Mouse (Mus musculus): ENCODE data around the gene Fbxl2. TPM values are rescaled to one million over a fixed set of nuclear protein-coding genes. Genes with fewer than 3 reads are reported as not detected.

Fbxl2 gene
- polyA plus RNA-seq, 1 experiment from 2014 or later, result 1.3 TPM

- Histone ChIP-seq H3K27me3 (replicated peaks) (no peaks in the 10 kb centered on the region), H3K4me2 (peak overlapping the region; percentile 75), H3K4me1 (peaks cover 65% of the 10 kb centered on the region), H3K27ac (peak overlapping the region; percentile 99), H3K4me3 (peak overlapping the region; percentile 66), H3K36me3 (peaks cover 95% of the 10 kb centered on the region), H3K9ac (peak overlapping the region; percentile 80), H3K9me3 (replicated peaks) (no peaks in the 10 kb centered on the region)
- ATAC-seq, result peak; percentile 99
- 29% methylated on average over 7 of the region's 7 CpGs for WGBS (ENCODE audit: insufficient replicate concordance)
Observed at GRCm38 (mm10) chr9:113968967-113969366, 77.0 kb downstream of the Fbxl2 start.

DNA sequence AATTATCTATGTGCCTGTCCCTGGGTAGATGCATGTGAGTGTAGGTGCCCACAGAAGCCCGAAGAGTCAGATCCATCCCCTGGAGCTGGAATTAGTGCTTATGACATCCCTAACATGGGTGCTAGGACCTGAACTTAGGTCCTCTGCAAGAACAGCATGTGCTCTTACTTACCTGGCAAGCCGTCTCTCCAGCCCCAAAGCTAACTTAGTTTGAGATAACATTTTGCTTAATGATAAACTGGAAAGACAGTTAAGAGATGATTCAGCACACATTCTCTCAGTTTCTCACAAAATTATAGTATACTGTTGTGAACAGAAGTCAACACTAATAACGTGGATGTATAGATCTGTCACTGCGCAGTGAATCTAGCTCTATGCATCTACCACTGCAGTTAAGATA, 79.2 kb downstream of the Fbxl2 start:
- no peak overlapping the region for H3K4me2 ChIP-seq
- H3K9me3 ChIP-seq (replicated peaks), result no peaks in the 10 kb centered on the region
- no peaks in the 10 kb centered on the region for H3K27me3 ChIP-seq (replicated peaks)
- ATAC-seq, result no peak
- peak overlapping the region; percentile 65; the same call in 1 of the 2 replicates for H3K9ac ChIP-seq
- 67% methylated on average over 4 of the region's 4 CpGs for WGBS (ENCODE audit: insufficient replicate concordance)
- peaks cover 96% of the 10 kb centered on the region for H3K36me3 ChIP-seq
- H3K27ac ChIP-seq, result peak overlapping the region; percentile 99
- peaks cover 71% of the 10 kb centered on the region for H3K4me1 ChIP-seq
- H3K4me3 ChIP-seq, result no peak overlapping the region

DNA sequence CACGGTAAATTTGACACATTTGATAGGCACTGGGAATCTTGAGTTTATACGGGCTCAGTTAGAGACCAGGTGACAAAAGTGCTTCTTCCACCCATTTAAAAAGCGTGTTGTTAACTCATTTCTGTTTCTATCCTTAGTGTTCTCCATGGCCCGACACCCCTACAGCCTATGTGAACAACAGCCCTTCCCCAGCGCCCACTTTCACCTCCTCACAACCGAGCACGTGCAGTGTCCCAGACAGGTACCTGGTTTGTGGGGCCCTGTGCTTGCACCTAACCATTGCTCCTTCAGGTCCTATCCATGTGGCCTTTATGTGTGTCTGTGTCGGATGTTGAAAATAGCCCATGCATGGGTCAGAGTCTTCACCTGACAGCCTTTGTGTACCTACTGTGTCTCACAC, 81.6 kb downstream of the Fbxl2 start:
- H3K27me3 ChIP-seq (replicated peaks), result no peaks in the 10 kb centered on the region
- WGBS (ENCODE audit: insufficient replicate concordance), result 89% methylated on average over 8 of the region's 8 CpGs
- H3K36me3 ChIP-seq, result peaks cover 96% of the 10 kb centered on the region
- H3K4me2 ChIP-seq, result no peak overlapping the region
- H3K4me1 ChIP-seq, result peaks cover 48% of the 10 kb centered on the region
- H3K4me3 ChIP-seq, result no peak overlapping the region
- H3K27ac ChIP-seq, result peak overlapping the region; percentile 15; the same call in 1 of the 2 replicates
- H3K9me3 ChIP-seq (replicated peaks), result no peaks in the 10 kb centered on the region
- ATAC-seq, result no peak
- H3K9ac ChIP-seq, result no peak overlapping the region

GRCm38 (mm10) chr9:113963718-113964117, 82.3 kb downstream of the Fbxl2 start:
- ATAC-seq, result no peak
- Histone ChIP-seq H3K27ac (no peak overlapping the region), H3K4me3 (no peak overlapping the region)

GRCm38 (mm10) chr9:113957777-113958176, 88.2 kb downstream of the Fbxl2 start:
- Histone ChIP-seq H3K36me3 (peaks cover 92% of the 10 kb centered on the region), H3K27me3 (replicated peaks) (no peaks in the 10 kb centered on the region), H3K4me3 (no peak overlapping the region), H3K9me3 (replicated peaks) (no peaks in the 10 kb centered on the region), H3K27ac (no peak overlapping the region), H3K4me1 (peaks cover 5% of the 10 kb centered on the region), H3K4me2 (no peak overlapping the region), H3K9ac (no peak overlapping the region)
- ATAC-seq, result peak; percentile 50
- WGBS (ENCODE audit: insufficient replicate concordance), result 81% methylated on average over 4 of the region's 4 CpGs

More at GRCm38 (mm10) chr9:113963718-113964117, 82.3 kb downstream of the Fbxl2 start:
- Histone ChIP-seq H3K27me3 (replicated peaks) (no peaks in the 10 kb centered on the region), H3K4me2 (no peak overlapping the region), H3K9me3 (replicated peaks) (no peaks in the 10 kb centered on the region), H3K36me3 (peaks cover 98% of the 10 kb centered on the region), H3K9ac (no peak overlapping the region), H3K4me1 (peaks cover 43% of the 10 kb centered on the region)

DNA sequence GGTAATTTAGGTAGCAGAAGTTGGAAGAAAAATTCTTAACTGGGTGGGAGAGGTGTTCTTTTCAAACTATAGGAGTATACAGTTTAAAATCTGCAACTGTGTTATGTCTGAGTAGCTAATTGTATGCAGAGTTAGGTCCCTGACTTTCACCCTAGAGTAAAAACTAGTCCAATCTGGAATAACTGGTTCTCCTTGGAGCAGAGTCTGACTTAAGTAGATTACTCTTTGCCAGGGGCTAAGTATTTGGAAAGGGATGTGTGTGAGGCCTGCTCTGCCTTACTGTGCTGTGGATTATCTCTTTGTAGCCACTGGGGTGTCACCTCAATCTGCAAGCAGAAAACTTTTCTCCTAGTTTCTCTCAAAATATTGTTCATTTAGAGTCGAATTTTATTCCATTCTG, 98.8 kb downstream of the Fbxl2 start:
- no peak for ATAC-seq
- Histone ChIP-seq H3K27ac (no peak overlapping the region), H3K36me3 (peaks cover 78% of the 10 kb centered on the region)

GRCm38 (mm10) chr9:113943372-113943771, 102.6 kb downstream of the Fbxl2 start:
- peaks cover 51% of the 10 kb centered on the region for H3K36me3 ChIP-seq
- no peak for ATAC-seq
- peak overlapping the region; percentile 62 for H3K27ac ChIP-seq

More for the DNA sequence above, 98.8 kb downstream of the Fbxl2 start:
- 84% methylated on average over 1 of the region's 1 CpGs for WGBS (ENCODE audit: insufficient replicate concordance)
- Histone ChIP-seq H3K27me3 (replicated peaks) (no peaks in the 10 kb centered on the region), H3K9me3 (replicated peaks) (no peaks in the 10 kb centered on the region), H3K4me3 (no peak overlapping the region), H3K9ac (no peak overlapping the region), H3K4me1 (peaks cover 27% of the 10 kb centered on the region), H3K4me2 (no peak overlapping the region)

DNA sequence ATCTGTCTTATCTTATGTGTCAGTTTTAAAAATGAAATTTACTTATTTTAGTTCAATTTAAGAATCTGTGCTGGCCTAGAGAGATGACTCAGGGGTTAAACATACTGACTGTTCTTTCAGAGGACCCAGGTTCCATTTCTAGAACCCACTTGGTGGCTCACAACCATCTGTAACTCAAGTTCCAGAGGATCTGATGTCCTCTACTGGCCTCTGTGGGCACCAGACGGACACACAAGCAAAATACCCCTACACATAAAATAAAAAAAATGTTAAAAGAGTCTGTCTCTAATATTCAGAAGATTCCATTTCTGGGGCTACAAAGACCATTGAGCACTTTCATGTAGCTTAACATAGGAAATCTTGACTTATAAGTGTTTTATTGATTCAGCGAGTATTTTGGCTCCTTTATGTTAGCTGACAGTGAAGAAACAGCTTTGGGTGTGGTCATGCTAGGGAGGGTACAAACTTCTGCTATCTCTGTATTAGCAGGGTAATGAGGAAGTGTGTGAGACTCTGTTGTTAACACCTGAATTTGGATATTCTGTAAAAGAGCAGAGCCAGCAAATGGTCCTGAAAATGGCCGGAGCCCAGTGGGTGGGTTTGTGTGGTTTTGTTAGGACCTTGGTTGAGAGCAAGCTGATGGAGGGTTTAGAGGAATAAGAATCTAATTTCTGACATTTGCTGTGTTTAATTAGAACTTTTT, 104.7 kb downstream of the Fbxl2 start:
- Histone ChIP-seq H3K4me1 (peaks cover 76% of the 10 kb centered on the region), H3K36me3 (peaks cover 31% of the 10 kb centered on the region), H3K9ac (peak overlapping the region; percentile 50), H3K4me2 (peak overlapping the region; percentile 59), H3K27ac (peak overlapping the region; percentile 93), H3K4me3 (peak overlapping the region; percentile 14; the same call in 1 of the 2 replicates), H3K9me3 (replicated peaks) (no peaks in the 10 kb centered on the region), H3K27me3 (replicated peaks) (no peaks in the 10 kb centered on the region)
- WGBS (ENCODE audit: insufficient replicate concordance), result 33% methylated on average over 3 of the region's 3 CpGs
- ATAC-seq, result peak; percentile 95

More at GRCm38 (mm10) chr9:113943372-113943771, 102.6 kb downstream of the Fbxl2 start:
- Histone ChIP-seq H3K4me1 (peaks cover 61% of the 10 kb centered on the region), H3K4me2 (no peak overlapping the region), H3K27me3 (replicated peaks) (no peaks in the 10 kb centered on the region), H3K4me3 (no peak overlapping the region), H3K9me3 (replicated peaks) (no peaks in the 10 kb centered on the region), H3K9ac (no peak overlapping the region)
- WGBS (ENCODE audit: insufficient replicate concordance), result 96% methylated on average over 1 of the region's 1 CpGs

DNA sequence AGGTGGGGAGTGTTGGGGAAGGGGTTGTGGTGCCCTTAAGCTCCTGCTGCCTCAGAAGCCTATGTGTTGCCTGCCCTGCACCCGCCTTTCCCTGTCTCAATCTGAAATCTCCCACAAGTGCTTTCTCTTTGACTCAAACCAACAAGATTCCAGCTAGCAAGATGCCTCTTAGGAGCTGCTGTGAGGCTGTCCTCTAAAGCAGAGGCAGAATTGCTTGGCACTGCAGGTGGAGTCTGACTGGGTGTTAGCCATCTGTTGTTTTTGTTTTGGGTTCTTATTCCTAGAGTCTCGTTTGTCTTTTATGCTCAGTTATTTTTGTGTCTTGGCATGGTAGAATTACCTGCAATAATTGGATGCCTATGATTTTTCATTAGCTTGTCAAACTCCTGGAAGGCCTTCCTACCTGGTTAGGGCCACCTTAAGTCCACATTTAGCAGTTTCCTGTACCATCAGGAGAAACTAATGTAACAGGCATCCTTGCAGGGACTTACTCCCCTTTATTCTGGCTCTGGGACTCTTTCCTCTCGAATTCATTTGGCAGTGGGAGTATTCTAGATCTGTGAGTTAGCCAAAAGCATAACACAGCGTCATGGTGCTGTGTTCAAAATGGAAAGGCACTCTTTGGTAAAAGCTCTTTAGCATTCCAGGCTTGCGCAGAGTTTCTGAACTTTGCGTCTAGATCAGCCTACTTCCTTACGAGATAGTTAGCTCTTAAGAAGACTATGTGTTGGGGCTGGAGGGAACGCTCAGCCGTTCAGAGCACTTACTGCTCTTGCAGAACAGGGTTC, 106.7 kb downstream of the Fbxl2 start:
- peak overlapping the region; percentile 93 for H3K27ac ChIP-seq
- H3K4me1 ChIP-seq, result peaks cover 96% of the 10 kb centered on the region

DNA sequence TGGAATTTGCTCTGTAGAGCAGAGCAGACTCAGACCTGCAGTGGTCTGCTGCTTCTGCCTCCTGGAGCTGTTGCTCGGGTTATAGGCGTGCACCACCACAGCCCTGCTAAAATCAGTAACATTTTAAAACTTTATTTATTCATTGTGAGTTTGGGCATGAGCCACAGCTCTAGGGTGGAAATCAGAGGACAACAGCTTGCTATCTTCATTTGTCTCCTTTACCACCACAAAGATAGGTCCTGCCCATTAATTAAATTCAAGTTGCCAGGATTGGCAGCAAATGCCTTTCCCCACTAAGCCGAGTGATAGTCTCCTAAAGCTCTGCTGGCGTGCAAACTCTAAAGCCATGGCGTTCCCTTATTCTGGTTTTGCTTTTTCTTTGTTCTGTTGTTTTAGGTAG, 110.4 kb downstream of the Fbxl2 start:
- Histone ChIP-seq H3K27ac (peak overlapping the region; percentile 52), H3K4me1 (peaks cover 81% of the 10 kb centered on the region), H3K36me3 (peaks cover 13% of the 10 kb centered on the region; the same call in 1 of the 2 replicates), H3K9me3 (replicated peaks) (no peaks in the 10 kb centered on the region), H3K27me3 (replicated peaks) (no peaks in the 10 kb centered on the region), H3K4me3 (peak overlapping the region; percentile 12; the same call in 1 of the 2 replicates), H3K9ac (peak overlapping the region; percentile 40; the same call in 1 of the 2 replicates), H3K4me2 (peak overlapping the region; percentile 81)
- 62% methylated on average over 5 of the region's 5 CpGs for WGBS (ENCODE audit: insufficient replicate concordance)
- no peak for ATAC-seq

More for the DNA sequence above, 106.7 kb downstream of the Fbxl2 start:
- Histone ChIP-seq H3K27me3 (replicated peaks) (no peaks in the 10 kb centered on the region), H3K4me2 (no peak overlapping the region), H3K9me3 (replicated peaks) (no peaks in the 10 kb centered on the region), H3K36me3 (peaks cover 17% of the 10 kb centered on the region; the same call in 1 of the 2 replicates), H3K9ac (peak overlapping the region; percentile 23; the same call in 1 of the 2 replicates), H3K4me3 (no peak overlapping the region)
- WGBS (ENCODE audit: insufficient replicate concordance), result 79% methylated on average over 9 of the region's 9 CpGs
- ATAC-seq, result no peak

GRCm38 (mm10) chr9:113932501-113932900, 113.5 kb downstream of the Fbxl2 start:
- Histone ChIP-seq H3K4me3 (peak overlapping the region; percentile 98), H3K27me3 (replicated peaks) (no peaks in the 10 kb centered on the region), H3K36me3 (0 out of 2 replicates have a peak, but pooled peaks cover 6% of the 10 kb centered on the region), H3K27ac (peak overlapping the region; percentile 98), H3K4me2 (peak overlapping the region; percentile 81), H3K4me1 (peaks cover 61% of the 10 kb centered on the region), H3K9ac (peak overlapping the region; percentile 100), H3K9me3 (replicated peaks) (no peaks in the 10 kb centered on the region)
- 13% methylated on average over 11 of the region's 11 CpGs for WGBS (ENCODE audit: insufficient replicate concordance)
- no peak for ATAC-seq

DNA sequence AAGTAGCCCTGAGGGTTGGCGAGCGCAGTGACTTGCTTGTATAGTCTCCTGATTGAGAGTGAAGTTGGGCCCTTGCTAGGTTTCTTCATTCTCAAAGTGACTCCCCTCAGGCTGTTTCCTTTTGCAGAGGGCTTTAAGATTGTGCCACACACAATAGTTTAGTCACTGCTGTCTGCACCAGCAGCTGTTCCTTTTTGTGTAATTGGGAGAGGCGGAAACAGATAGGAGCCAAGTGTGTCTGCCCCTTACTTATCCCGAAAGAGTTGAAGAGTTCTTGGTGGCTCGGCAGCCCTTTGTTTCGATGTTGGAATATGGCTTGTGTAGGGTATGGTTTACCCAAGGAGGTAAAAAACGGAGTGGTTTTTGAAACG, 113.9 kb downstream of the Fbxl2 start:
- peak overlapping the region; percentile 100 for H3K9ac ChIP-seq
- peak overlapping the region; percentile 81 for H3K4me2 ChIP-seq
- H3K4me3 ChIP-seq, result peak overlapping the region; percentile 98
- no peaks in the 10 kb centered on the region for H3K9me3 ChIP-seq (replicated peaks)
- H3K36me3 ChIP-seq, result 0 out of 2 replicates have a peak, but pooled peaks cover 6% of the 10 kb centered on the region
- peaks cover 57% of the 10 kb centered on the region for H3K4me1 ChIP-seq
- 3% methylated on average over 8 of the region's 8 CpGs for WGBS (ENCODE audit: insufficient replicate concordance)
- no peaks in the 10 kb centered on the region for H3K27me3 ChIP-seq (replicated peaks)
- no peak for ATAC-seq
- peak overlapping the region; percentile 98 for H3K27ac ChIP-seq
